Mouse (Mus musculus): ENCODE data around the gene Otx2. TPM values are rescaled to one million over a fixed set of nuclear protein-coding genes. Genes with fewer than 3 reads are reported as not detected.

Otx2 gene
- total RNA-seq, 2 experiments from 2014 or later: 0.32 to 0.97 TPM

- no peak for DNase-seq (ENCODE audit: low spot score in 2 of 2)
- no peak overlapping the region for H3K27ac ChIP-seq
- TF ChIP-seq CTCF (conservative IDR thresholded peaks at IDR 0.05): no peak
- H3K4me3 ChIP-seq: no peak overlapping the region
These were observed 5.1 kb upstream of the Otx2 start for GRCm38 (mm10) chr14:48678674-48679073.

GRCm38 (mm10) chr14:48674036-48674831 lies 615 bp upstream of the Otx2 start:
- Histone ChIP-seq H3K4me3 (no peak overlapping the region), H3K27ac (no peak overlapping the region)
- no peak for DNase-seq (ENCODE audit: low spot score in 2 of 2)
- TF ChIP-seq CTCF (conservative IDR thresholded peaks at IDR 0.05): no peak

GRCm38 (mm10) chr14:48672611-48673176 lies 925 bp downstream of the Otx2 start:
- TF ChIP-seq CTCF (conservative IDR thresholded peaks at IDR 0.05): no peak
- no peak for DNase-seq (ENCODE audit: low spot score in 2 of 2)
- Histone ChIP-seq H3K4me3 (no peak overlapping the region), H3K27ac (no peak overlapping the region)

- DNase-seq (ENCODE audit: low spot score in 2 of 2): no peak
- Histone ChIP-seq H3K27ac (no peak overlapping the region), H3K4me3 (no peak overlapping the region)
- no peak for TF ChIP-seq CTCF (conservative IDR thresholded peaks at IDR 0.05)
These were observed 2.0 kb downstream of the Otx2 start for GRCm38 (mm10) chr14:48671480-48672240.

- Histone ChIP-seq H3K27ac (no peak overlapping the region), H3K4me3 (no peak overlapping the region)
- no peak for DNase-seq (ENCODE audit: low spot score in 2 of 2)
- TF ChIP-seq CTCF (conservative IDR thresholded peaks at IDR 0.05): no peak
These were observed 2.7 kb downstream of the Otx2 start for GRCm38 (mm10) chr14:48670761-48671479.

- TF ChIP-seq CTCF (conservative IDR thresholded peaks at IDR 0.05): no peak
- H3K27ac ChIP-seq: no peak overlapping the region
- no peak overlapping the region for H3K4me3 ChIP-seq
- DNase-seq (ENCODE audit: low spot score in 2 of 2): no peak
These were observed 3.4 kb downstream of the Otx2 start for GRCm38 (mm10) chr14:48670258-48670630.

- no peak for TF ChIP-seq CTCF (conservative IDR thresholded peaks at IDR 0.05)
- H3K27ac ChIP-seq: no peak overlapping the region
- H3K4me3 ChIP-seq: no peak overlapping the region
- DNase-seq (ENCODE audit: low spot score in 2 of 2): no peak
These were observed 3.9 kb downstream of the Otx2 start for GRCm38 (mm10) chr14:48669541-48670257.

- no peak for DNase-seq (ENCODE audit: low spot score in 2 of 2)
- no peak overlapping the region for H3K4me3 ChIP-seq
- H3K27ac ChIP-seq: no peak overlapping the region
- TF ChIP-seq CTCF (conservative IDR thresholded peaks at IDR 0.05): no peak
These were observed 4.8 kb downstream of the Otx2 start for GRCm38 (mm10) chr14:48668761-48669303.

GRCm38 (mm10) chr14:48668051-48668481 lies 5.6 kb downstream of the Otx2 start:
- Histone ChIP-seq H3K4me3 (no peak overlapping the region), H3K27ac (no peak overlapping the region)
- TF ChIP-seq CTCF (conservative IDR thresholded peaks at IDR 0.05): no peak
- no peak for DNase-seq (ENCODE audit: low spot score in 2 of 2)

GRCm38 (mm10) chr14:48667396-48667795 lies 6.2 kb downstream of the Otx2 start:
- Histone ChIP-seq H3K27ac (no peak overlapping the region), H3K4me3 (no peak overlapping the region)
- TF ChIP-seq CTCF (conservative IDR thresholded peaks at IDR 0.05): no peak
- no peak for DNase-seq (ENCODE audit: low spot score in 2 of 2)

GRCm38 (mm10) chr14:48666771-48667170 lies 6.8 kb downstream of the Otx2 start:
- no peak overlapping the region for H3K27ac ChIP-seq

More at GRCm38 (mm10) chr14:48666771-48667170, 6.8 kb downstream of the Otx2 start:
- no peak for TF ChIP-seq CTCF (conservative IDR thresholded peaks at IDR 0.05)
- no peak for DNase-seq (ENCODE audit: low spot score in 2 of 2)
- H3K4me3 ChIP-seq: no peak overlapping the region

Data from layer of hippocampus, adult 2 months (tissue).